Mouse (Mus musculus) heart, postnatal 36 days (tissue): Measurements from ENCODE around the gene Rapsn. TPM values are rescaled to one million over a fixed set of nuclear protein-coding genes. Genes with fewer than 3 reads are reported as not detected.

ENCODE experiments used
- total RNA-seq, 2 experiments: library from RNA; stranded (reverse); gene quantifications; 2 replicates each; pipeline ENCODE4 v1.2.3; 2021

Gene Rapsn
- total RNA-seq, 2 experiments from 2014 or later, result 16.9 to 17.8 TPM

Other genes with a start within 250 kb of the Rapsn start
- 100 to 1,000 TPM; 194 to 211 TPM for gene Mtch2, start 188.5 kb upstream of the Rapsn start, total RNA-seq
- 1 to 10 TPM; 2.6 to 5.1 TPM for gene C1qtnf4, start 149.8 kb upstream of the Rapsn start, total RNA-seq
- 10 to 100 TPM; 22.1 to 23.8 TPM for gene Kbtbd4, start 130.9 kb upstream of the Rapsn start, total RNA-seq
- gene Ndufs3, start 130.8 kb upstream of the Rapsn start, total RNA-seq, result 100 to 1,000 TPM; 797 to 891 TPM
- 10 to 100 TPM; 72.6 to 75.3 TPM for gene Celf1, start 95.2 kb upstream of the Rapsn start, total RNA-seq
- gene Psmc3, start 18.4 kb downstream of the Rapsn start, total RNA-seq, result 100 to 1,000 TPM; 211 to 237 TPM
- gene Slc39a13, start 34.8 kb downstream of the Rapsn start, total RNA-seq, result 10 to 100 TPM; 21.7 to 24.2 TPM
- gene Spi1, start 46.8 kb downstream of the Rapsn start, total RNA-seq, result 1 to 10 TPM; 4.2 to 6.2 TPM
- 1,000 to 10,000 TPM; 1,434 to 1,723 TPM for gene Mybpc3, start 82.5 kb downstream of the Rapsn start, total RNA-seq
- 1 to 10 TPM; 5.8 to 6.6 TPM for gene Madd, start 148.2 kb downstream of the Rapsn start, total RNA-seq
- 10 to 100 TPM; 17.3 TPM for gene Nr1h3, start 167.2 kb downstream of the Rapsn start, total RNA-seq
- 10 to 100 TPM; 18.0 to 19.5 TPM for gene Acp2, start 167.3 kb downstream of the Rapsn start, total RNA-seq
- gene Ddb2, start 201.4 kb downstream of the Rapsn start, total RNA-seq, result 1 to 10 TPM; 3.0 to 3.9 TPM
- 100 to 1,000 TPM; 150 to 151 TPM for gene Pacsin3, start 220.3 kb downstream of the Rapsn start, total RNA-seq
- gene Arfgap2, start 229.4 kb downstream of the Rapsn start, total RNA-seq, result 10 to 100 TPM; 57.1 to 60.9 TPM